Mouse (Mus musculus) ovary, adult 10 weeks (tissue): ENCODE results near the gene Gm4553. TPM values are rescaled to one million over a fixed set of nuclear protein-coding genes. Genes with fewer than 3 reads are reported as not detected.

Source experiments
- polyA plus RNA-seq: library from polyadenylated mRNA; stranded (reverse); fragments of 350-450 nt; fragmentation: Illumina TruSeq; extraction: RNeasy Lipid Tissue Mini Kit (QIAGEN cat#74804); gene quantifications from one replicate; pipeline ENCODE4 v1.2.3, GENCODE M21; 2014

The Gm4553 gene
- not detected for polyA plus RNA-seq

GRCm38 (mm10) chr7:142165639-142166038, at the start of gene Gm4553:
Gm4553 (minus strand) TSS chr7:142165739.

GRCm38 (mm10) chr7:142211559-142211958, 46.0 kb upstream of the Gm4553 start, which contains the start of gene Gm7579:
Gm7579 (plus strand) TSS chr7:142211859.

GRCm38 (mm10) chr7:142201064-142201463, 35.5 kb upstream of the Gm4553 start, which contains the start of gene Krtap5-3:
Krtap5-3 (plus strand) TSS chr7:142201364.

GRCm38 (mm10) chr7:142190289-142190688, 24.8 kb upstream of the Gm4553 start, which contains the start of gene Gm10153:
Gm10153 (minus strand) TSS chr7:142190389.

GRCm38 (mm10) chr7:142175905-142176304, 10.4 kb upstream of the Gm4553 start, which contains the start of gene Krtap5-2:
Krtap5-2 (minus strand) TSS chr7:142176005.

GRCm38 (mm10) chr7:142157013-142157412, 8.5 kb downstream of the Gm4553 start, which contains the start of gene Gm29735:
Gm29735 (minus strand) TSS chr7:142157113.

DNA sequence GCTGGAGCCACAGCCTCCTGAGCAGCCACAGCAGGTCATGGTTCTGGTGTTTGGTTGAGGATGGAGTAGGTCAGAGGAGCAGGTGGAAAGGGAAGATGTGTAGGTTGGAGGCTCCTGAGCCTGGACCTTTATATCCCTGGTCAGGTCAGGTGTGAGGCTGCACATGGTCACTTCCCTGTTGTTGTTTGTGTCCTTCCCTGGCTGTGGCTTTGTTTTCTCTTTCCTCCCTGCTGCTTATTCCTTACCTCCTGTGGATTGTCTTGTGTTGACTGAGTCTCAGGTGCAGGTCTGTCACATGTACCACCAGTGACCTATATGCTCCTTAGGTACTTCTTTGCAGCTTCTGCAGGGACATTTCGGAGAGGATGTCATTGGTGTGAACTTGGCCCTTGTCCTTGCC, 21.0 kb downstream of the Gm4553 start, which contains the start of gene Gm45337:
Gene Gm45337, minus strand, starts transcription at position 101 of the 400 bp plus-strand sequence.

DNA sequence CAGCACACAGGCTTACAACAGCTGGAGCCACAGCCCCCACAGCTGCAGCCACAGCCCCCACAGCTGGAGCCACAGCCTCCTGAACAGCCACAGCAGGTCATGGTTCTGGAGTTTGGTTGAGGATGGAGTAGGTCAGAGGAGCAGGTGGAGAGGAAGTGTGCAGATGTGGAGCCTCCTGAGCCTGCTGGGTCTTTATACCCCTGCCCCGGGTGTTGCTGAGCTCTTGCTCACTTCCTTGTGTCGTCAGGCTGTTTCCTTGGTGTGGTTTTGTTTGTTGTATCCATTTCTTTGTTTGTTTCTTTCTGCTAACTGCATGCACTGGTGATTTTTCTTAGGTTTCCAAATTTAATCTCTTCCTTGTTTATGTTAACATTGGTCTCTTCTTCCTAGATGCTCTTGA, 29.6 kb downstream of the Gm4553 start, which contains the start of gene Gm39115:
Gene Gm39115, minus strand, starts transcription at position 101 of the 400 bp plus-strand sequence.

GRCm38 (mm10) chr7:142120629-142121028, 44.9 kb downstream of the Gm4553 start, which contains the start of gene Gm45618:
Gm45618 (minus strand) TSS chr7:142120729.

Other genes starting within 250 kb of the Gm4553 start
- 38.5 TPM for gene Tollip, start 247.2 kb downstream of the Gm4553 start, polyA plus RNA-seq
- gene Brsk2, start 216.0 kb downstream of the Gm4553 start, polyA plus RNA-seq = 0.17 TPM
- 10.5 TPM for gene Mob2, start 104.7 kb downstream of the Gm4553 start, polyA plus RNA-seq
- 0.43 TPM for gene Dusp8, start 69.9 kb downstream of the Gm4553 start, polyA plus RNA-seq
- gene Gm45618, start 45.0 kb downstream of the Gm4553 start, polyA plus RNA-seq = not detected
- not detected for gene Gm39115, start 29.7 kb downstream of the Gm4553 start, polyA plus RNA-seq
- gene Gm45337, start 21.1 kb downstream of the Gm4553 start, polyA plus RNA-seq = not detected
- not detected for gene Gm29735, start 8.6 kb downstream of the Gm4553 start, polyA plus RNA-seq
- not detected for gene Krtap5-2, start 10.3 kb upstream of the Gm4553 start, polyA plus RNA-seq
- not detected for gene Gm10153, start 24.6 kb upstream of the Gm4553 start, polyA plus RNA-seq
- gene Krtap5-3, start 35.6 kb upstream of the Gm4553 start, polyA plus RNA-seq = not detected
- not detected for gene Gm7579, start 46.1 kb upstream of the Gm4553 start, polyA plus RNA-seq
- not detected for gene Krtap5-5, start 64.2 kb upstream of the Gm4553 start, polyA plus RNA-seq
- not detected for gene Gm40460, start 75.3 kb upstream of the Gm4553 start, polyA plus RNA-seq
- gene Gm2431, start 92.6 kb upstream of the Gm4553 start, polyA plus RNA-seq = not detected
- gene Gm4559, start 108.6 kb upstream of the Gm4553 start, polyA plus RNA-seq = not detected
- not detected for gene Krtap5-1, start 131.4 kb upstream of the Gm4553 start, polyA plus RNA-seq
- gene Krtap5-4, start 137.8 kb upstream of the Gm4553 start, polyA plus RNA-seq = not detected
- gene Ifitm10, start 208.0 kb upstream of the Gm4553 start, polyA plus RNA-seq = not detected
- gene Gm49369, start 216.9 kb upstream of the Gm4553 start, polyA plus RNA-seq = 29.8 TPM
- 23.6 TPM for gene Ctsd, start 222.3 kb upstream of the Gm4553 start, polyA plus RNA-seq